ENCODE assay signal across 14 mouse cellular contexts in the genomic region with DNA sequence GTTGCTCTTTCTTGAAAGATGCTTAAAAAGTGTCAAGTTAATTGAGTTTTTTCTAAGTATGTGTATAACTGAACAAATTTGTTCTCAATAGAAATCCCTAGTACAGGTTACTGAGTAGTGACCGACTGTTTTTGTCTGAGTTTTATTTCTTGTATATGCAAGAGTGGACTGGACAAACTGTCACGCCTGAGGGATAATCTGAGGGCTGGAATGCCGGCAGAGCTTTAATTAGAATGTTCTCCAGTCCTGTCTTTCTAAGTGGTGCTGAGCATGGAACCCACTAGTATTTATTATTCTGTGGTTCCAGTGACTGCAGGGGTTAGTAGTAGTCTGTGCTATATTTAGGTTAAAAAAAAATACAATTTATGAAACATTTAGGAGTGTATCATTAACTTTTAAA. TPM values are rescaled to one million over a fixed set of nuclear protein-coding genes. Genes with fewer than 3 reads are reported as not detected.
A peak's percentile ranks its signal among the peaks of the same experiment; 100 is the strongest.
DNase-seq lines count a peak whose midpoint lies in the region; ATAC-seq and TF ChIP-seq lines count a peak whose summit lies in the region.
"Had no signal": no experiment of that assay in that cellular context is flagged by ENCODE, and none has a peak within 500 bp of the region (broad histone marks: within the 10 kb centered on the region; RNA-seq: fewer than 3 reads in every experiment).

No protein-coding gene starts in this region.

- no peak for DNase-seq in heart, postnatal 4 days
- DNase-seq in Muller cell, postnatal 12 days (ENCODE audit: inconsistent ontology term): peak; percentile 19
- peak; percentile 39 for DNase-seq in kidney, postnatal 14 days
- DNase-seq in ovary, postnatal 36 days (ENCODE audit: low spot score): no peak
- DNase-seq: adrenal gland, postnatal 14 days; cerebellum, adult 9-11 months; lung, embryonic 14.5 days; lung, postnatal 36 days had no signal

- H3K27me3 ChIP-seq in heart, embryonic 13.5 days (replicated peaks): no peaks in the 10 kb centered on the region
- H3K27me3 ChIP-seq in ES-Bruce4 (ENCODE audit: control insufficient read depth, insufficient read depth, low read length, poor library complexity, severe bottlenecking): no peaks in the 10 kb centered on the region
- H3K27me3 ChIP-seq: forebrain, embryonic 13.5 days had no signal

- WGBS in heart, embryonic 13.5 days: 62% methylated on average over 3 of the region's 3 CpGs

- no peak overlapping the region for H3K9ac ChIP-seq in heart, embryonic 13.5 days
- no peak overlapping the region for H3K9ac ChIP-seq in ES-Bruce4 (ENCODE audit: low read depth, poor library complexity, severe bottlenecking)
- H3K9ac ChIP-seq: forebrain, embryonic 13.5 days; lung, embryonic 14.5 days had no signal

- no peak for TF ChIP-seq POLR2A in ES-Bruce4 (IDR thresholded peaks at IDR 0.05; ENCODE audit: insufficient read depth, low read length)

- H3K27ac ChIP-seq in heart, embryonic 13.5 days (replicated peaks): peak overlapping the region; percentile 53
- H3K27ac ChIP-seq in ES-Bruce4 (ENCODE audit: insufficient read depth, low read length): peak overlapping the region; percentile 51; the same call in 1 of the 2 replicates
- H3K27ac ChIP-seq: forebrain, embryonic 13.5 days; stomach, postnatal 0 days had no signal

- no peaks in the 10 kb centered on the region for H3K9me3 ChIP-seq in heart, embryonic 13.5 days
- no peaks in the 10 kb centered on the region for H3K9me3 ChIP-seq in ES-Bruce4 (replicated peaks; ENCODE audit: control insufficient read depth, insufficient read depth, low read length, poor library complexity, severe bottlenecking)
- H3K9me3 ChIP-seq: forebrain, embryonic 13.5 days had no signal

- TF ChIP-seq CTCF in ES-Bruce4 (IDR thresholded peaks at IDR 0.05; ENCODE audit: low read depth, low read length): no peak

- peaks cover 39% of the 10 kb centered on the region for H3K4me1 ChIP-seq in heart, embryonic 13.5 days
- H3K4me1 ChIP-seq in ES-Bruce4 (ENCODE audit: control insufficient read depth, insufficient read depth, low read length): peaks cover 8% of the 10 kb centered on the region
- H3K4me1 ChIP-seq: forebrain, embryonic 13.5 days had no signal

- H3K4me2 ChIP-seq in heart, embryonic 13.5 days: peak overlapping the region; percentile 28; the same call in 1 of the 2 replicates
- H3K4me2 ChIP-seq: forebrain, embryonic 13.5 days; lung, embryonic 14.5 days had no signal

- peaks cover 40% of the 10 kb centered on the region for H3K36me3 ChIP-seq in heart, embryonic 13.5 days
- peaks cover 39% of the 10 kb centered on the region for H3K36me3 ChIP-seq in ES-Bruce4 (ENCODE audit: control insufficient read depth, insufficient read depth, low read length, poor library complexity, severe bottlenecking)

- no peak for ATAC-seq in heart, embryonic 13.5 days (ENCODE audit: extremely low read depth, insufficient number of reproducible peaks, low FRiP score, low TSS enrichment)
- ATAC-seq in erythroid progenitor cell, adult 5-6 weeks (replicated peaks; ENCODE audit: low FRiP score, poor library complexity, severe bottlenecking): no peak
- ATAC-seq: forebrain, embryonic 13.5 days; midbrain, embryonic 16.5 days had no signal

- no peak for TF ChIP-seq EP300 in ES-Bruce4 (IDR thresholded peaks at IDR 0.05; ENCODE audit: insufficient read depth, low read depth, low read length)

- H3K4me3 ChIP-seq in heart, embryonic 13.5 days: no peak overlapping the region
- no peak overlapping the region for H3K4me3 ChIP-seq in ES-Bruce4 (ENCODE audit: low read depth, low read length)
- H3K4me3 ChIP-seq: forebrain, embryonic 13.5 days had no signal

RNA-seq across cellular contexts. Expression of a gene that starts 30.8 kb away (rescaled TPM):
- polyA plus RNA-seq in heart, embryonic 13.5 days (2015; fragmentation: Nextera tagmentation; extraction: Ambion mirVana): 53.2 and 53.3 TPM in 2 replicates
- 10 to 100 TPM; 64.1 to 67.2 TPM for total RNA-seq in heart, postnatal 4 days (2021)
- polyA plus RNA-seq in ES-Bruce4 (2011; ENCODE audit: insufficient read depth, insufficient read length, low read depth, missing spikeins): 111 and 125 TPM in 2 replicates
- 64.9 and 85.9 TPM in 2 replicates for total RNA-seq in erythroid progenitor cell, adult 5-6 weeks (2015; ENCODE audit: low replicate concordance)
- total RNA-seq in erythroid progenitor cell, adult 5-6 weeks (2017; ENCODE audit: low replicate concordance): 68.4 and 88.1 TPM in 2 replicates

Comparison
In these comparisons a context has a peak if more than half of its experiments do, and no peak if none do; other contexts are left out.
1. DNase-seq: peak in Muller cell, postnatal 12 days (single experiment) and kidney, postnatal 14 days (single experiment); none in heart, postnatal 4 days (single experiment) and ovary, postnatal 36 days (single experiment).